Comparison of ENCODE assay signal across 17 mouse cellular contexts in the genomic region with DNA sequence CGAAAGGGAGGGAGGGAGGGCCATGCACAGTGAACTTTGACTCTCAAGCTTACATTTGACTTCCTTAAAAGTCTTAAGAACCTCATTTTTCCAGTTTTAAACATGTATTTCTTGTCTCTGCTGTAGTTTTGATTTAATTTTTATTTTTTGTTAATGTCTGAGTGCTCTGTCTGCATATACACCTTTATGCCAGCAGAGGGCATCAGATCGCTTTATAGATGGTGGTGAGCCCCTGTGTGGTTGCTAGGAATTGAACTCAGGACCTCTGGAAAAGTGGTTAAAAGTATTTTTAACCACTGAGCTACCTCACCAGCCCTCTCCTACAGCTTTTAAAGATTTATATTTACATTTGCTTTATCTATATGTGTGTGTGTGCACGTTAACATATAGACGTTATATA.
DNase-seq lines count a peak whose midpoint lies in the region; ATAC-seq and TF ChIP-seq lines count a peak whose summit lies in the region.
"Had no signal": no experiment of that assay in that cellular context is flagged by ENCODE, and none has a peak within 500 bp of the region (broad histone marks: within the 10 kb centered on the region; RNA-seq: fewer than 3 reads in every experiment).

No protein-coding gene starts in this region.

- no peak overlapping the region for H3K4me2 ChIP-seq in intestine, postnatal 0 days (replicated peaks; ENCODE audit: low read depth)
- no peak overlapping the region for H3K4me2 ChIP-seq in intestine, embryonic 15.5 days (replicated peaks)
- H3K4me2 ChIP-seq: heart, embryonic 15.5 days; limb, embryonic 15.5 days; midbrain, embryonic 12.5 days; neural tube, embryonic 15.5 days had no signal

- H3K4me3 ChIP-seq in intestine, postnatal 0 days (ENCODE audit: low read depth, low read length) = no peak overlapping the region
- no peak overlapping the region for H3K4me3 ChIP-seq in intestine, embryonic 15.5 days (replicated peaks)
- no peak overlapping the region for H3K4me3 ChIP-seq in E14TG2a.4 (replicated peaks; ENCODE audit: low read length)
- no peak overlapping the region for H3K4me3 ChIP-seq in cortical plate, adult 2 months (ENCODE audit: insufficient read depth, low read length)
- H3K4me3 ChIP-seq: erythroblast, embryonic 14.5 days; heart, embryonic 15.5 days; limb, embryonic 15.5 days; midbrain, embryonic 12.5 days; neural tube, embryonic 15.5 days had no signal

- ATAC-seq in intestine, postnatal 0 days = no peak
- no peak for ATAC-seq in intestine, embryonic 15.5 days
- no peak for ATAC-seq in erythroblast, adult 5-6 weeks (replicated peaks; ENCODE audit: low FRiP score, poor library complexity, severe bottlenecking)

- no peak for TF ChIP-seq POLR2A in cortical plate, adult 2 months (IDR thresholded peaks at IDR 0.05; ENCODE audit: extremely low read depth, insufficient read depth, low read length)

- TF ChIP-seq CTCF in intestine, postnatal 0 days (IDR thresholded peaks at IDR 0.05; ENCODE audit: low read depth) = peak; percentile 68
- TF ChIP-seq CTCF in E14TG2a.4 (conservative IDR thresholded peaks at IDR 0.05; ENCODE audit: low read length) = peak; percentile 85
- peak; percentile 53 for TF ChIP-seq CTCF in cortical plate, adult 2 months (IDR thresholded peaks at IDR 0.05; ENCODE audit: extremely low read depth, insufficient read depth, low read length)

- 74% methylated on average over 4 of the region's 4 CpGs for WGBS in intestine, postnatal 0 days
- 80% methylated on average over 4 of the region's 4 CpGs for WGBS in intestine, embryonic 15.5 days

- peak; percentile 42 for DNase-seq in lung, postnatal 36 days
- no peak for DNase-seq in lung, adult 18-20 months
- no peak for DNase-seq in left cerebral cortex, adult 9 months (ENCODE audit: low spot score in 2 of 2)
- DNase-seq: adrenal gland, postnatal 36 days; cerebellum, postnatal 25 days; gastrocnemius, postnatal 10 days; right cerebral cortex, postnatal 25 days had no signal

- no peaks in the 10 kb centered on the region for H3K9me3 ChIP-seq in intestine, postnatal 0 days (ENCODE audit: control insufficient read depth)
- no peaks in the 10 kb centered on the region for H3K9me3 ChIP-seq in intestine, embryonic 15.5 days
- no peaks in the 10 kb centered on the region for H3K9me3 ChIP-seq in E14TG2a.4 (ENCODE audit: low read length)
- H3K9me3 ChIP-seq: heart, embryonic 15.5 days; limb, embryonic 15.5 days; midbrain, embryonic 12.5 days; neural tube, embryonic 15.5 days had no signal

- no peaks in the 10 kb centered on the region for H3K4me1 ChIP-seq in intestine, postnatal 0 days (replicated peaks; ENCODE audit: control insufficient read depth, insufficient read depth, low read length)
- no peaks in the 10 kb centered on the region for H3K4me1 ChIP-seq in intestine, embryonic 15.5 days (replicated peaks)
- no peaks in the 10 kb centered on the region for H3K4me1 ChIP-seq in E14TG2a.4 (replicated peaks; ENCODE audit: low read depth, low read length)
- H3K4me1 ChIP-seq in cortical plate, adult 2 months (ENCODE audit: control insufficient read depth, insufficient read depth, low read length) = no peaks in the 10 kb centered on the region; the same call in 1 of the 2 replicates
- H3K4me1 ChIP-seq: midbrain, embryonic 12.5 days had no signal

- no peak overlapping the region for H3K9ac ChIP-seq in intestine, postnatal 0 days (ENCODE audit: low read depth, low read length)
- H3K9ac ChIP-seq in intestine, embryonic 15.5 days = no peak overlapping the region
- H3K9ac ChIP-seq: heart, embryonic 15.5 days; limb, embryonic 15.5 days; midbrain, embryonic 12.5 days; neural tube, embryonic 15.5 days had no signal

- no peak overlapping the region for H3K27ac ChIP-seq in intestine, postnatal 0 days (ENCODE audit: low read depth, low read length)
- no peak overlapping the region for H3K27ac ChIP-seq in intestine, embryonic 15.5 days
- no peak overlapping the region for H3K27ac ChIP-seq in cortical plate, adult 2 months (ENCODE audit: insufficient read depth, low read length)
- H3K27ac ChIP-seq: heart, embryonic 15.5 days; limb, embryonic 15.5 days; midbrain, embryonic 12.5 days had no signal

- peaks cover 21% of the 10 kb centered on the region for H3K36me3 ChIP-seq in intestine, postnatal 0 days (ENCODE audit: control insufficient read depth, insufficient read depth)
- H3K36me3 ChIP-seq in intestine, embryonic 15.5 days = no peaks in the 10 kb centered on the region
- no peaks in the 10 kb centered on the region for H3K36me3 ChIP-seq in E14TG2a.4 (ENCODE audit: insufficient read depth, low read length)
- H3K36me3 ChIP-seq: heart, embryonic 15.5 days; limb, embryonic 15.5 days; midbrain, embryonic 12.5 days; neural tube, embryonic 15.5 days had no signal

- no peaks in the 10 kb centered on the region for H3K27me3 ChIP-seq in intestine, postnatal 0 days (replicated peaks; ENCODE audit: control insufficient read depth, insufficient read depth, low read length)
- H3K27me3 ChIP-seq in intestine, embryonic 15.5 days (replicated peaks) = no peaks in the 10 kb centered on the region
- H3K27me3 ChIP-seq in E14TG2a.4 (ENCODE audit: insufficient read depth, low read length) = no peaks in the 10 kb centered on the region; the same call in 1 of the 2 replicates
- H3K27me3 ChIP-seq: heart, embryonic 15.5 days; limb, embryonic 15.5 days; midbrain, embryonic 12.5 days; neural tube, embryonic 15.5 days had no signal
